Mouse (Mus musculus) neural tube, embryonic 11.5 days (tissue): ENCODE results near the gene Acad12. TPM values are rescaled to one million over a fixed set of nuclear protein-coding genes. Genes with fewer than 3 reads are reported as not detected.
A peak's percentile ranks its signal among the peaks of the same experiment; 100 is the strongest.

Experiments used
- ATAC-seq: fragments of 200-750 bp; cut with Nextera tagmentation; 2 replicates; pipeline ENCODE4 v1.8.0; 2017; ENCODE audit warnings: moderate number of reproducible peaks, mild to moderate bottlenecking, moderate TSS enrichment, moderate library complexity; ENCODE audit not compliant: insufficient read depth, low FRiP score, low TSS enrichment
- DNase-seq: peaks from one replicate; pipeline ENCODE4 v3.0.0-alpha.2; 2015; ENCODE audit warnings: low spot score
- H3K27ac ChIP-seq: fragments of 300-500 bp; sonication (generic); 2 replicates; pipeline ENCODE4 v1.5.1; 2014; ENCODE audit warnings: low read depth, mild to moderate bottlenecking, low read length
- H3K27me3 ChIP-seq: fragments of 300-500 bp; sonication (generic); 2 replicates; pipeline ENCODE4 v1.6.1; 2014; ENCODE audit warnings: mild to moderate bottlenecking, low read length, mixed read lengths; ENCODE audit not compliant: control insufficient read depth, insufficient read depth
- H3K36me3 ChIP-seq: fragments of 300-500 bp; sonication (generic); 2 replicates; pipeline ENCODE4 v1.6.1; 2014; ENCODE audit warnings: mild to moderate bottlenecking, low read length, moderate library complexity, mixed read lengths; ENCODE audit not compliant: control insufficient read depth, insufficient read depth
- H3K4me1 ChIP-seq: fragments of 300-500 bp; sonication (generic); 2 replicates; pipeline ENCODE4 v1.6.1; 2014; ENCODE audit warnings: low read length, mixed read lengths; ENCODE audit not compliant: control insufficient read depth, insufficient read depth
- H3K4me2 ChIP-seq: fragments of 300-500 bp; sonication (generic); 2 replicates; pipeline ENCODE4 v1.6.1; 2014; ENCODE audit warnings: low read depth, mild to moderate bottlenecking, moderate library complexity
- H3K4me3 ChIP-seq: fragments of 300-500 bp; sonication (generic); 2 replicates; pipeline ENCODE4 v1.5.1; 2014; ENCODE audit warnings: low read depth, low read length
- H3K9ac ChIP-seq: fragments of 300-500 bp; sonication (generic); 2 replicates; pipeline ENCODE4 v1.6.1; 2014; ENCODE audit warnings: mild to moderate bottlenecking, low read length
- H3K9me3 ChIP-seq: fragments of 300-500 bp; sonication (generic); 2 replicates; pipeline ENCODE4 v1.6.1; 2016; ENCODE audit warnings: low read length; ENCODE audit not compliant: control insufficient read depth
- WGBS: fragments of 180-500 bp; shearing (Covaris S2); extraction: QIAGEN DNeasy Blood & Tissue Kit; methylation state at CpG from one replicate; pipeline ENCODE4 v1.1.7; 2014; 5-methylcytosine and 5-hydroxymethylcytosine counted together
- polyA plus RNA-seq: library from polyadenylated mRNA; unstranded; fragments of >200 nt; fragmentation: Nextera tagmentation; extraction: Ambion mirVana; gene quantifications from 2 replicates; pipeline ENCODE4 v1.2.1, GENCODE M21; 2014

Acad12 gene
- polyA plus RNA-seq: 1.3 and 1.7 TPM in 2 replicates

GRCm38 (mm10) chr5:121618592-121619513 lies at the start of gene Acad12:
Gene Acad12 (minus strand): TSS chr5:121618938.
- H3K9me3 ChIP-seq: no peaks in the 10 kb centered on the region
- peak within 1 kb of the TSS; percentile 80 for H3K4me2 ChIP-seq
- no peaks in the 10 kb centered on the region for H3K27me3 ChIP-seq
- DNase-seq (peak; percentile 92), ATAC-seq (peak; percentile 81)
- no peaks in the 10 kb centered on the region for H3K4me1 ChIP-seq
- H3K4me3 ChIP-seq: peak within 1 kb of the TSS; percentile 72
- H3K27ac ChIP-seq: peak within 1 kb of the TSS; percentile 71
- no peaks in the 10 kb centered on the region for H3K36me3 ChIP-seq
- WGBS: 2% methylated on average over 57 of the region's 58 CpGs
- peak within 1 kb of the TSS; percentile 84 for H3K9ac ChIP-seq

- Histone ChIP-seq H3K27ac (no peak overlapping the region), H3K4me3 (no peak overlapping the region), H3K9me3 (no peaks in the 10 kb centered on the region), H3K4me1 (no peaks in the 10 kb centered on the region), H3K4me2 (no peak overlapping the region), H3K27me3 (no peaks in the 10 kb centered on the region), H3K9ac (no peak overlapping the region), H3K36me3 (peaks cover 4% of the 10 kb centered on the region)
- ATAC-seq (no peak), DNase-seq (no peak)
- 87% methylated on average over 6 of the region's 6 CpGs for WGBS
Measured at GRCm38 (mm10) chr5:121668411-121668810, 49.7 kb upstream of the Acad12 start.

- Histone ChIP-seq H3K4me1 (no peaks in the 10 kb centered on the region), H3K27me3 (no peaks in the 10 kb centered on the region), H3K9ac (no peak overlapping the region), H3K4me3 (no peak overlapping the region), H3K4me2 (no peak overlapping the region), H3K27ac (no peak overlapping the region), H3K9me3 (no peaks in the 10 kb centered on the region), H3K36me3 (peaks cover 6% of the 10 kb centered on the region)
- WGBS: 94% methylated on average over 4 of the region's 4 CpGs
- ATAC-seq (no peak), DNase-seq (no peak)
Measured at GRCm38 (mm10) chr5:121667067-121667466, 48.3 kb upstream of the Acad12 start.

GRCm38 (mm10) chr5:121664971-121665370 lies 46.2 kb upstream of the Acad12 start:
- 97% methylated on average over 9 of the region's 9 CpGs for WGBS
- Histone ChIP-seq H3K4me2 (no peak overlapping the region), H3K27me3 (no peaks in the 10 kb centered on the region), H3K36me3 (peaks cover 4% of the 10 kb centered on the region; the same call in 1 of the 2 replicates), H3K9ac (no peak overlapping the region), H3K4me3 (no peak overlapping the region), H3K4me1 (0 out of 2 replicates have a peak, but pooled peaks cover 8% of the 10 kb centered on the region), H3K27ac (no peak overlapping the region), H3K9me3 (no peaks in the 10 kb centered on the region)
- no peak for DNase-seq
- ATAC-seq: no peak

GRCm38 (mm10) chr5:121664078-121664477 lies 45.3 kb upstream of the Acad12 start:
- no peak for ATAC-seq
- DNase-seq: no peak
- WGBS: 92% methylated on average over 6 of the region's 6 CpGs
- peaks cover 4% of the 10 kb centered on the region; the same call in 1 of the 2 replicates for H3K36me3 ChIP-seq
- H3K9ac ChIP-seq: no peak overlapping the region
- H3K4me1 ChIP-seq: 0 out of 2 replicates have a peak, but pooled peaks cover 8% of the 10 kb centered on the region
- no peaks in the 10 kb centered on the region for H3K9me3 ChIP-seq
- H3K4me2 ChIP-seq: no peak overlapping the region
- no peak overlapping the region for H3K4me3 ChIP-seq
- H3K27ac ChIP-seq: no peak overlapping the region
- H3K27me3 ChIP-seq: no peaks in the 10 kb centered on the region

- no peaks in the 10 kb centered on the region for H3K9me3 ChIP-seq
- 93% methylated on average over 8 of the region's 8 CpGs for WGBS
Measured at GRCm38 (mm10) chr5:121663456-121663855, 44.7 kb upstream of the Acad12 start.

GRCm38 (mm10) chr5:121661494-121661893 lies 42.8 kb upstream of the Acad12 start:
- 86% methylated on average over 5 of the region's 5 CpGs for WGBS

More at GRCm38 (mm10) chr5:121663456-121663855, 44.7 kb upstream of the Acad12 start:
- 0 out of 2 replicates have a peak, but pooled peaks cover 8% of the 10 kb centered on the region for H3K4me1 ChIP-seq
- H3K27me3 ChIP-seq: no peaks in the 10 kb centered on the region
- no peak overlapping the region for H3K4me3 ChIP-seq
- no peak overlapping the region for H3K27ac ChIP-seq
- peaks cover 4% of the 10 kb centered on the region; the same call in 1 of the 2 replicates for H3K36me3 ChIP-seq
- H3K4me2 ChIP-seq: no peak overlapping the region
- no peak for DNase-seq
- no peak overlapping the region for H3K9ac ChIP-seq
- ATAC-seq: no peak

GRCm38 (mm10) chr5:121660897-121661254 lies 42.1 kb upstream of the Acad12 start:
- DNase-seq (no peak), ATAC-seq (0 out of 2 replicates have a peak, but pooled peaks have one; percentile 13)
- Histone ChIP-seq H3K4me2 (peak overlapping the region; percentile 62), H3K4me1 (0 out of 2 replicates have a peak, but pooled peaks cover 8% of the 10 kb centered on the region), H3K9ac (peak overlapping the region; percentile 83), H3K27ac (peak overlapping the region; percentile 67; the same call in 1 of the 2 replicates), H3K36me3 (peaks cover 4% of the 10 kb centered on the region; the same call in 1 of the 2 replicates), H3K4me3 (peak overlapping the region; percentile 92), H3K27me3 (no peaks in the 10 kb centered on the region), H3K9me3 (no peaks in the 10 kb centered on the region)
- under 1% methylated on average over 26 of the region's 26 CpGs for WGBS

More at GRCm38 (mm10) chr5:121661494-121661893, 42.8 kb upstream of the Acad12 start:
- H3K9ac ChIP-seq: no peak overlapping the region
- no peak overlapping the region for H3K27ac ChIP-seq
- peak overlapping the region; percentile 92 for H3K4me3 ChIP-seq
- H3K27me3 ChIP-seq: no peaks in the 10 kb centered on the region
- DNase-seq (no peak), ATAC-seq (no peak)
- H3K9me3 ChIP-seq: no peaks in the 10 kb centered on the region
- H3K4me1 ChIP-seq: 0 out of 2 replicates have a peak, but pooled peaks cover 8% of the 10 kb centered on the region
- H3K4me2 ChIP-seq: peak overlapping the region; percentile 62
- peaks cover 4% of the 10 kb centered on the region; the same call in 1 of the 2 replicates for H3K36me3 ChIP-seq
